Mouse (Mus musculus): ENCODE data around the gene Cdkl1. TPM values are rescaled to one million over a fixed set of nuclear protein-coding genes. Genes with fewer than 3 reads are reported as not detected.

Cdkl1 gene
- polyA plus RNA-seq (2012; ENCODE audit: insufficient read depth, insufficient read length, missing spikeins), result not detected in 2 replicates

GRCm38 (mm10) chr12:69790530-69791505, at the start of gene Cdkl1:
TSS of gene Cdkl1 (minus strand) at chr12:69791267.
- Histone ChIP-seq H3K4me3 (ENCODE audit: insufficient read depth, low read depth, low read length) (peak within 1 kb of the TSS; percentile 79), H3K27ac (replicated peaks; ENCODE audit: low read depth, low read length) (no peak within 1 kb of the TSS), H3K4me1 (ENCODE audit: control insufficient read depth, insufficient read depth, insufficient read length, low read length) (no peaks in the 10 kb centered on the region)

- Histone ChIP-seq H3K27ac (replicated peaks; ENCODE audit: low read depth, low read length) (no peak overlapping the region), H3K4me1 (ENCODE audit: control insufficient read depth, insufficient read depth, insufficient read length, low read length) (no peaks in the 10 kb centered on the region), H3K4me3 (ENCODE audit: insufficient read depth, low read depth, low read length) (no peak overlapping the region)
Measured at GRCm38 (mm10) chr12:69838376-69838775, 47.3 kb upstream of the Cdkl1 start.

- H3K4me3 ChIP-seq (ENCODE audit: insufficient read depth, low read depth, low read length), result no peak overlapping the region
- H3K4me1 ChIP-seq (ENCODE audit: control insufficient read depth, insufficient read depth, insufficient read length, low read length), result no peaks in the 10 kb centered on the region
- no peak overlapping the region for H3K27ac ChIP-seq (replicated peaks; ENCODE audit: low read depth, low read length)
Measured at GRCm38 (mm10) chr12:69833982-69834604, 43.0 kb upstream of the Cdkl1 start.

- Histone ChIP-seq H3K4me3 (ENCODE audit: insufficient read depth, low read depth, low read length) (no peak overlapping the region), H3K27ac (replicated peaks; ENCODE audit: low read depth, low read length) (no peak overlapping the region)
Measured at GRCm38 (mm10) chr12:69831239-69831910, 40.3 kb upstream of the Cdkl1 start.

GRCm38 (mm10) chr12:69828214-69828613, 37.1 kb upstream of the Cdkl1 start:
- H3K27ac ChIP-seq (replicated peaks; ENCODE audit: low read depth, low read length), result no peak overlapping the region

More at GRCm38 (mm10) chr12:69831239-69831910, 40.3 kb upstream of the Cdkl1 start:
- no peaks in the 10 kb centered on the region for H3K4me1 ChIP-seq (ENCODE audit: control insufficient read depth, insufficient read depth, insufficient read length, low read length)

GRCm38 (mm10) chr12:69824881-69825597, 34.0 kb upstream of the Cdkl1 start:
- no peak overlapping the region for H3K27ac ChIP-seq (replicated peaks; ENCODE audit: low read depth, low read length)
- H3K4me1 ChIP-seq (ENCODE audit: control insufficient read depth, insufficient read depth, insufficient read length, low read length), result 0 out of 2 replicates have a peak, but pooled peaks cover 3% of the 10 kb centered on the region
- H3K4me3 ChIP-seq (ENCODE audit: insufficient read depth, low read depth, low read length), result no peak overlapping the region

More at GRCm38 (mm10) chr12:69828214-69828613, 37.1 kb upstream of the Cdkl1 start:
- H3K4me1 ChIP-seq (ENCODE audit: control insufficient read depth, insufficient read depth, insufficient read length, low read length), result no peaks in the 10 kb centered on the region
- H3K4me3 ChIP-seq (ENCODE audit: insufficient read depth, low read depth, low read length), result no peak overlapping the region

GRCm38 (mm10) chr12:69814272-69814671, 23.2 kb upstream of the Cdkl1 start:
- Histone ChIP-seq H3K27ac (replicated peaks; ENCODE audit: low read depth, low read length) (no peak overlapping the region), H3K4me1 (ENCODE audit: control insufficient read depth, insufficient read depth, insufficient read length, low read length) (no peaks in the 10 kb centered on the region), H3K4me3 (ENCODE audit: insufficient read depth, low read depth, low read length) (no peak overlapping the region)

GRCm38 (mm10) chr12:69813596-69813995, 22.5 kb upstream of the Cdkl1 start:
- no peaks in the 10 kb centered on the region for H3K4me1 ChIP-seq (ENCODE audit: control insufficient read depth, insufficient read depth, insufficient read length, low read length)
- no peak overlapping the region for H3K27ac ChIP-seq (replicated peaks; ENCODE audit: low read depth, low read length)
- H3K4me3 ChIP-seq (ENCODE audit: insufficient read depth, low read depth, low read length), result no peak overlapping the region

- Histone ChIP-seq H3K4me3 (ENCODE audit: insufficient read depth, low read depth, low read length) (no peak overlapping the region), H3K4me1 (ENCODE audit: control insufficient read depth, insufficient read depth, insufficient read length, low read length) (no peaks in the 10 kb centered on the region), H3K27ac (replicated peaks; ENCODE audit: low read depth, low read length) (no peak overlapping the region)
Measured at GRCm38 (mm10) chr12:69812986-69813385, 21.9 kb upstream of the Cdkl1 start.

- H3K4me1 ChIP-seq (ENCODE audit: control insufficient read depth, insufficient read depth, insufficient read length, low read length), result no peaks in the 10 kb centered on the region
- no peak overlapping the region for H3K4me3 ChIP-seq (ENCODE audit: insufficient read depth, low read depth, low read length)
- no peak overlapping the region for H3K27ac ChIP-seq (replicated peaks; ENCODE audit: low read depth, low read length)
Measured at GRCm38 (mm10) chr12:69811976-69812375, 20.9 kb upstream of the Cdkl1 start.

- Histone ChIP-seq H3K27ac (replicated peaks; ENCODE audit: low read depth, low read length) (no peak overlapping the region), H3K4me1 (ENCODE audit: control insufficient read depth, insufficient read depth, insufficient read length, low read length) (no peaks in the 10 kb centered on the region), H3K4me3 (ENCODE audit: insufficient read depth, low read depth, low read length) (no peak overlapping the region)
Measured at GRCm38 (mm10) chr12:69809439-69809838, 18.4 kb upstream of the Cdkl1 start.

- H3K4me1 ChIP-seq (ENCODE audit: control insufficient read depth, insufficient read depth, insufficient read length, low read length), result no peaks in the 10 kb centered on the region
- H3K27ac ChIP-seq (replicated peaks; ENCODE audit: low read depth, low read length), result no peak overlapping the region
- no peak overlapping the region for H3K4me3 ChIP-seq (ENCODE audit: insufficient read depth, low read depth, low read length)
Measured at GRCm38 (mm10) chr12:69807399-69807985, 16.4 kb upstream of the Cdkl1 start.

GRCm38 (mm10) chr12:69805148-69805547, 14.1 kb upstream of the Cdkl1 start:
- Histone ChIP-seq H3K4me1 (ENCODE audit: control insufficient read depth, insufficient read depth, insufficient read length, low read length) (no peaks in the 10 kb centered on the region), H3K4me3 (ENCODE audit: insufficient read depth, low read depth, low read length) (no peak overlapping the region), H3K27ac (replicated peaks; ENCODE audit: low read depth, low read length) (no peak overlapping the region)

- Histone ChIP-seq H3K4me3 (ENCODE audit: insufficient read depth, low read depth, low read length) (no peak overlapping the region), H3K27ac (replicated peaks; ENCODE audit: low read depth, low read length) (no peak overlapping the region), H3K4me1 (ENCODE audit: control insufficient read depth, insufficient read depth, insufficient read length, low read length) (no peaks in the 10 kb centered on the region)
Measured at GRCm38 (mm10) chr12:69804393-69805070, 13.5 kb upstream of the Cdkl1 start.
